Mouse (Mus musculus) spleen, postnatal 10 days (tissue): ENCODE measurements around the gene Mrgprb2.

Experiments used
- DNase-seq, 2 experiments: peaks; one replicate each; pipeline ENCODE4 v3.0.0; 2021 to 2022; ENCODE audit warnings: low spot score in 2 of 2

Mrgprb2 gene

GRCm38 (mm10) chr7:48557986-48558385 is at the start of gene Mrgprb2:
TSS of gene Mrgprb2 (minus strand) at chr7:48558086.
- DNase-seq, result no peak
